Mouse (Mus musculus) CD4-positive, CD25-positive, alpha-beta regulatory T cell, adult 4 months (primary cell): ENCODE data around the gene Btbd9. TPM values are rescaled to one million over a fixed set of nuclear protein-coding genes. Genes with fewer than 3 reads are reported as not detected.
"Not testable (repeated sequence)": the region's sequence is repeated elsewhere in the genome, so short reads cannot be mapped to it uniquely, and the experiment has no call there.

Experiments used
- ATAC-seq: one replicate; pipeline ENCODE4 v1.8.0; 2017
- polyA plus RNA-seq, 2 experiments: library from polyadenylated mRNA; unstranded; fragments of 100-300 nt; shearing (Covaris generic); gene quantifications; one replicate each; pipeline ENCODE4 v1.2.1; 2017

Btbd9 gene
- polyA plus RNA-seq, 2 experiments from 2014 or later = 58.9 to 82.9 TPM

- ATAC-seq = no peak
These were observed 23.0 kb downstream of the Btbd9 start for GRCm38 (mm10) chr17:30553027-30553937.

- ATAC-seq = no peak
These were observed 25.5 kb downstream of the Btbd9 start for GRCm38 (mm10) chr17:30550774-30551107.

GRCm38 (mm10) chr17:30549899-30550773 is 26.2 kb downstream of the Btbd9 start:
- no peak for ATAC-seq

- ATAC-seq = no peak
These were observed 37.2 kb downstream of the Btbd9 start for GRCm38 (mm10) chr17:30539098-30539497.

- ATAC-seq = no peak
These were observed 39.6 kb downstream of the Btbd9 start for GRCm38 (mm10) chr17:30536651-30537050.

- no peak for ATAC-seq
These were observed 43.2 kb downstream of the Btbd9 start for GRCm38 (mm10) chr17:30533098-30533497.

- no peak for ATAC-seq
These were observed 45.7 kb downstream of the Btbd9 start for GRCm38 (mm10) chr17:30530542-30530940.

GRCm38 (mm10) chr17:30529632-30530541 is 46.4 kb downstream of the Btbd9 start:
- peak; percentile 91 for ATAC-seq

- no peak for ATAC-seq
These were observed 50.6 kb downstream of the Btbd9 start for GRCm38 (mm10) chr17:30525405-30526295.

GRCm38 (mm10) chr17:30524451-30524850 is 51.8 kb downstream of the Btbd9 start:
- ATAC-seq = peak; percentile 43

GRCm38 (mm10) chr17:30523783-30524182 is 52.5 kb downstream of the Btbd9 start:
- no peak for ATAC-seq

- ATAC-seq = peak; percentile 66
These were observed 53.7 kb downstream of the Btbd9 start for GRCm38 (mm10) chr17:30522406-30523078.

- ATAC-seq = not testable (repeated sequence)
These were observed 57.1 kb downstream of the Btbd9 start for GRCm38 (mm10) chr17:30519172-30519512.

GRCm38 (mm10) chr17:30518431-30519171 is 57.7 kb downstream of the Btbd9 start:
- ATAC-seq = no peak

GRCm38 (mm10) chr17:30516580-30517340 is 59.5 kb downstream of the Btbd9 start:
- ATAC-seq = no peak

GRCm38 (mm10) chr17:30515401-30515800 is 60.9 kb downstream of the Btbd9 start:
- ATAC-seq = no peak

GRCm38 (mm10) chr17:30513034-30513433 is 63.3 kb downstream of the Btbd9 start:
- ATAC-seq = no peak

GRCm38 (mm10) chr17:30512531-30512930 is 63.8 kb downstream of the Btbd9 start:
- no peak for ATAC-seq

- ATAC-seq = no peak
These were observed 64.3 kb downstream of the Btbd9 start for GRCm38 (mm10) chr17:30512007-30512406.
